Comparison of ENCODE assay signal across 18 mouse cellular contexts in the genomic region with DNA sequence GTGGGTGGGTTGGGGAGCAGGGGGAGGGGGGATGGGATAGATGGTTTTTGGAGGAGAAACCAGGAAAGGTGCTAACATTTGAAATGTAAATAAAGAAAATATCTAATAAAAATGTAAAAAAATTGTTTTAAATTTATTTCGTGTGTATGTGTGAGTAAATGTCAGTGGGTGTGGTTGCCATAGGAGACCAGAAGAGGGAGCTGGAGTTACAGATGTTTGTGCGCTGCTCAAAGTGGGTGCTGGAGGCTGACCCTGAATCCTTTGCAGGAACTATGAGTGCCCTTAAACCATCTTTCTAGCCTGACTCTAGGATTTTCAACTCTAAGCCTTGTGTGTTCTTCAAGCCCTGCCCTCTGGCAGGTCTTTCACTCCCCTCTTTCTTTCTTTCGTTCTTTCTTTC. TPM values are rescaled to one million over a fixed set of nuclear protein-coding genes. Genes with fewer than 3 reads are reported as not detected.
DNase-seq lines count a peak whose midpoint lies in the region; ATAC-seq and TF ChIP-seq lines count a peak whose summit lies in the region.
"Had no signal": no experiment of that assay in that cellular context is flagged by ENCODE, and none has a peak within 500 bp of the region (broad histone marks: within the 10 kb centered on the region; RNA-seq: fewer than 3 reads in every experiment).

No protein-coding gene starts in this region.

- WGBS in kidney, adult 2 months: 73% methylated on average over 3 of the region's 3 CpGs

- H3K4me3 ChIP-seq in kidney, adult 2 months (ENCODE audit: insufficient read depth, low read depth, low read length): no peak overlapping the region
- H3K4me3 ChIP-seq in G1E (ENCODE audit: low read depth, low read length): no peak overlapping the region
- H3K4me3 ChIP-seq: forebrain, embryonic 12.5 days; heart, embryonic 15.5 days; liver, embryonic 15.5 days; midbrain, embryonic 12.5 days had no signal

- peak; percentile 10 for DNase-seq in kidney, adult 2 months
- no peak for DNase-seq in kidney, postnatal 25 days
- DNase-seq in 416B (ENCODE audit: low read depth): peak; percentile 53
- DNase-seq in G1E (ENCODE audit: low spot score): no peak
- DNase-seq in induced T-regulatory cell, adult 2 months (ENCODE audit: low read depth): peak; percentile 43
- DNase-seq in right cerebral cortex, adult 2 months (ENCODE audit: low spot score in 2 of 2): no peak
- no peak for DNase-seq in adrenal gland, adult 2 months
- no peak for DNase-seq in cerebellum, adult 11-12 months
- DNase-seq: adrenal gland, postnatal 14 days; cerebellum, adult 11 months; gastrocnemius, postnatal 25 days; kidney, postnatal 10 days; layer of hippocampus, postnatal 36 days had no signal

- peak; percentile 46 for TF ChIP-seq CTCF in kidney, adult 2 months (conservative IDR thresholded peaks at IDR 0.05; ENCODE audit: insufficient read depth, insufficient read length, low read depth, low read length)
- no peak for TF ChIP-seq CTCF in G1E (IDR thresholded peaks at IDR 0.05; ENCODE audit: low read depth, low read length)

- no peaks in the 10 kb centered on the region for H3K36me3 ChIP-seq in kidney, adult 2 months (ENCODE audit: control insufficient read depth, insufficient read depth, low read length)
- H3K36me3 ChIP-seq in G1E (replicated peaks): no peaks in the 10 kb centered on the region
- H3K36me3 ChIP-seq: forebrain, embryonic 12.5 days; heart, embryonic 15.5 days; liver, embryonic 15.5 days; midbrain, embryonic 12.5 days had no signal

- H3K27ac ChIP-seq in kidney, adult 2 months (ENCODE audit: insufficient read depth, low read depth, low read length): no peak overlapping the region
- H3K27ac ChIP-seq: forebrain, embryonic 12.5 days; heart, embryonic 15.5 days; liver, embryonic 15.5 days; midbrain, embryonic 12.5 days had no signal

- no peaks in the 10 kb centered on the region for H3K9me3 ChIP-seq in G1E (replicated peaks)
- H3K9me3 ChIP-seq: forebrain, embryonic 12.5 days; heart, embryonic 15.5 days; liver, embryonic 15.5 days; midbrain, embryonic 12.5 days had no signal

- peak; percentile 28; the same call in 1 of the 2 replicates for ATAC-seq in G1E (ENCODE audit: extremely low read depth, insufficient number of reproducible peaks, low FRiP score, poor library complexity, severe bottlenecking)
- ATAC-seq: hindbrain, embryonic 16.5 days had no signal

- H3K27me3 ChIP-seq in kidney, adult 2 months (replicated peaks; ENCODE audit: control insufficient read depth, insufficient read depth, low read length): no peaks in the 10 kb centered on the region
- H3K27me3 ChIP-seq in G1E (ENCODE audit: insufficient read depth, low read length): no peaks in the 10 kb centered on the region
- H3K27me3 ChIP-seq: forebrain, embryonic 12.5 days; heart, embryonic 15.5 days; liver, embryonic 15.5 days; midbrain, embryonic 12.5 days had no signal

- TF ChIP-seq POLR2A in kidney, adult 2 months (IDR thresholded peaks at IDR 0.05; ENCODE audit: low read depth, low read length): no peak

- H3K4me1 ChIP-seq in kidney, adult 2 months (ENCODE audit: control insufficient read depth, insufficient read depth, low read length): no peaks in the 10 kb centered on the region
- no peaks in the 10 kb centered on the region for H3K4me1 ChIP-seq in G1E (ENCODE audit: insufficient read depth, low read depth, low read length)
- H3K4me1 ChIP-seq: forebrain, embryonic 12.5 days; heart, embryonic 15.5 days; liver, embryonic 15.5 days; midbrain, embryonic 12.5 days had no signal

RNA-seq across cellular contexts. Expression of a gene that starts 16.6 kb away (rescaled TPM):
- 2.1 and 3.0 TPM in 2 replicates for polyA plus RNA-seq in kidney, adult 2 months (2012; rRNA removed)
- not detected in 2 replicates for total RNA-seq in G1E (2014; fragmentation: Nextera tagmentation)
- 0.05 and 0.06 TPM in 2 replicates for total RNA-seq in G1E (2017)
- not detected in 2 replicates for polyA plus RNA-seq in G1E (2012)
- not detected for total RNA-seq in adrenal gland, adult 2 months (2021)
- not detected in 2 replicates for polyA plus RNA-seq in adrenal gland, adult 2 months (2012; rRNA removed)
- total RNA-seq: adrenal gland, postnatal 14 days; gastrocnemius, postnatal 25 days had no signal
- polyA plus RNA-seq: hindbrain, embryonic 16.5 days; liver, embryonic 15.5 days; midbrain, embryonic 12.5 days had no signal

RNA-seq across cellular contexts. Expression of a gene that starts 20.3 kb away (rescaled TPM):
- 43.0 and 44.8 TPM in 2 replicates for polyA plus RNA-seq in kidney, adult 2 months (2012; rRNA removed)
- total RNA-seq in G1E (2014; fragmentation: Nextera tagmentation) (50.2 and 80.4 TPM in 2 replicates), G1E (2017) (20.7 and 24.5 TPM in 2 replicates)
- polyA plus RNA-seq in G1E (2012): 14.3 and 26.3 TPM in 2 replicates
- total RNA-seq in adrenal gland, adult 2 months (2021): 10 to 100 TPM; 24.5 to 25.7 TPM
- polyA plus RNA-seq in adrenal gland, adult 2 months (2012; rRNA removed): 11.2 and 13.7 TPM in 2 replicates

RNA-seq across cellular contexts. Expression of a gene that starts 20.3 kb away (rescaled TPM):
- polyA plus RNA-seq in kidney, adult 2 months (2012; rRNA removed): not detected in 2 replicates
- total RNA-seq in G1E (2014; fragmentation: Nextera tagmentation) (3.6 TPM in 1 of 2 replicates, not detected in the other), G1E (2017) (not detected in 2 replicates)
- polyA plus RNA-seq in G1E (2012): 5.7 and 25.9 TPM in 2 replicates
- total RNA-seq in adrenal gland, adult 2 months (2021): 1 to 10 TPM; 2.4 to 6.8 TPM
- polyA plus RNA-seq in adrenal gland, adult 2 months (2012; rRNA removed): not detected in 2 replicates
- polyA plus RNA-seq: midbrain, embryonic 12.5 days had no signal

Comparison
In these comparisons a context has a peak if more than half of its experiments do, and no peak if none do; other contexts are left out.
1. DNase-seq: peak in kidney, adult 2 months (single experiment), 416B (single experiment) and induced T-regulatory cell, adult 2 months (single experiment); none in kidney, postnatal 25 days (0 of 2), G1E (single experiment), right cerebral cortex, adult 2 months (0 of 2), adrenal gland, adult 2 months (single experiment) and cerebellum, adult 11-12 months (single experiment).